Mouse (Mus musculus): Measurements from ENCODE around the gene Epha1.

GRCm38 (mm10) chr6:42348281-42349005 lies 24.6 kb downstream of the Epha1 start:
- TF ChIP-seq USF1 (IDR thresholded peaks at IDR 0.05; ENCODE audit: low read depth) (no peak), REST (IDR thresholded peaks at IDR 0.05; ENCODE audit: insufficient read depth, insufficient read length) (no peak), CEBPB (IDR thresholded peaks at IDR 0.05; ENCODE audit: insufficient read depth, poor library complexity, severe bottlenecking) (no peak), POLR2A (IDR thresholded peaks at IDR 0.05; ENCODE audit: insufficient read length, low read depth) (no peak), SRF (IDR thresholded peaks at IDR 0.05; ENCODE audit: control insufficient read depth, insufficient read length, low read depth) (no peak), MAX (IDR thresholded peaks at IDR 0.05; ENCODE audit: low read depth) (no peak), E2F4 (IDR thresholded peaks at IDR 0.05; ENCODE audit: insufficient read depth) (no peak), MYOG (IDR thresholded peaks at IDR 0.05; ENCODE audit: control insufficient read depth in 1 of 3, insufficient read depth in 1 of 3, insufficient read length in 2 of 3, low read depth in 2 of 3) (no peak)

Data from myocyte (in vitro differentiated cells).